Mouse (Mus musculus) left cerebral cortex, adult 8-10 months (tissue): ENCODE data around the gene Ggt7. TPM values are rescaled to one million over a fixed set of nuclear protein-coding genes. Genes with fewer than 3 reads are reported as not detected.
"Not testable (repeated sequence)": the region's sequence is repeated elsewhere in the genome, so short reads cannot be mapped to it uniquely, and the experiment has no call there.

Experiments
- DNase-seq, 2 experiments: peaks; one replicate each; pipeline ENCODE4 v3.0.0; 2022; ENCODE audit warnings: low spot score in 2 of 2
- total RNA-seq, 4 experiments: library from RNA; stranded (reverse); gene quantifications; 2 replicates each; pipeline ENCODE4 v1.2.4; 2022

Gene Ggt7
- 100 to 1,000 TPM; 104 to 117 (median 113) TPM for total RNA-seq

DNA sequence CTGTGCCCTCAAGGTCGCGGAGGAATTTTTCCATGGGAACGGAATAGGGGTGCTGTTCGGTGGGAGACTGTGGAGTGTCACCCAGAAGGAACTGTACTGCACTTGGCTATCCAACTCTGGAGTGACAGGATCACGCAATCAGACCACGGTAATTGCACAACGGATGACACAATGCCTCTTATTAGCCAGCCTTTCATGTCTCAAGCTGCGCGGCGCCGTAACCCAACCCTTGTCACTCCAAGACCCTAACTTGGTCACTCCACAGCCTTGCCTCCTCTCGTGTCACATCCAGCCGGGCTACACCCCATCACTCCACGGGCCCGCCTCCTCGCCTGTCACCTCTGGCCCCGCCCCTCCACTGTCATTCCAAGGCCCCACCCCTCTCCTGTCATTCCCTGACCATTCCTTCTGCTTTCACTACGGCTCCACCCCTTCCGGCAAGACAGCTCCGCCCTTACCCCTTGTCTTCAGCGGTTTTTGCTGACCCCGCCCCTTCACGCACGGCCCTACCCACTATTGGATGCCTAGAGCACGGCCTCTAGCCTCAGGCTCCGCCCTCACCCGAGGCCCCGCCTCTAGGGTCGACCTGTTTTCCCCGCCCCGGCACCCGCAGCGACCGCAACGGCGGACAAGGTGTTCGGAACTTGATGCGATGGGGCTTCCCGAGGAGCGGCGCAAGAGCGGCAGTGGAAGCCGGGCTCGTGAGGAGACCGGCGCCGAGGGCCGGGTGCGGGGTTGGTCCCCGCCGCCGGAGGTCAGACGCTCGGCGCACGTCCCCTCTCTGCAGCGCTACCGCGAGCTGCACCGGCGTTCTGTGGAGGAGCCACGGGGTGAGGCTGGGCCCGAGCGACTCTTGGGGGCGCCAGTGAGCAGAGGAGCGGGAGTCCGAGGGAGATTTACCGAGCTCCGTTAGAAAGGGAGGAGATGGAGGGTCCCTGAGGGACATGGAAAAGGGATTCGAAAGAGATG, at the start of gene Ggt7, which contains the start of gene Acss2:
Gene Ggt7, minus strand, starts transcription at position 783 of the 969 bp plus-strand sequence.
Gene Acss2, plus strand, starts transcription at position 494 of the 969 bp plus-strand sequence.
- DNase-seq: peak; percentile 94 to 99

DNA sequence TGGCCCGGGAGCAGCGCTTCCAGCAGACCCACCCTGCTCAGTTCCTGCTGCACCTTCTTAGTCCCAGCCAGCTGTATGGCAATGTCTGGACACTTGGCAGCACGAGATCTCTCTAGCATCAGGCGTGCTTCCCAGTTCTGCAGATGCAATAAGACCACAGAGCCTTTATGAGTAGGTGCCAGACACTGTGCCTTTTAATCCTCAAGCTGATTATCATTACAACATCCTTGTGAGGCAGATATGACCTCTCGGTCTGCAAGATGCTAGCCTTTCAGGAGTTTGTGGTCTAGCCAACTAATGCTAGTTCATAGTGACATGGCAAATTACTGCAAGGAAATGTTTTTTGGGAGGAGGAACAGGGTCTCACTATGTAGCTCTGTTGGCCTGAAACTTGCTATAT, 49.7 kb upstream of the Ggt7 start:
- DNase-seq: no peak

DNA sequence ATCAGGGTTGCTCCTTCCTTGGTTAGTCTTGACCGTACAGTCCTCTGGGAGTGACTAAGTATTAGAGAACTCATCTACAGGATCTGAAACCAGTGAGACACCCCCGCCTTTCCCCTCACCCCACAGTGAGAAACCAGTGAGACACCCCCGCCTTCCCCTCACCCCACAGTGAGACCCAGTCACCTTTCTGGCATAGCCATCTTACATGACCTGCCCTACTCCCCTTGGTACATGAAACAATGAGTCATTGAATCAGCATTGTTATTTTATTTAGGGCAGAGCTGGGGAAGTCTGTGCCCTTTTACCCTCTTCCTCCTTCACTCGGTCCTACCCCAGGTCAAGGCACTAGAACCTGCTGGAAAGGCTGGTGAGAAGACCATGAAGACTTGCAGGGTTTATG, 44.9 kb upstream of the Ggt7 start:
- no peak for DNase-seq

DNA sequence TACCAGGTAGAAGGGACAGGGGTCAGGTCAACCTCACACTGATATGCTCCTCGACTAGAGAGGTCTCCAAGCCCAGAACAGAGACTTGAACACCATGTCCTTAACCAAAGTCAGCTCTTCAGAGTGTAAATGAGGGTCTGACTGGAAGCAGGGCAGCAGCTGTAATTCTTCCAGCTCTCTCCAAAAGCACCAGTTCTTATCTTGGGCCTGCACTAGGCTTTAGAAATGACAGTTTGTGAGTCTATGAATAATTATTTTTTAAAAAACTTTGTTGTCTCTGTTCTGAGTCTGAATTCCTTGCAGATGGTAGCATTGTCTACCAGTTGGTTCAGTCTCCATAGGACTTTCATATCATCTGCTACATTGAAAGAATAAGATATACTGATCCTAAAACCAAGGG, 44.2 kb upstream of the Ggt7 start:
- DNase-seq: no peak

DNA sequence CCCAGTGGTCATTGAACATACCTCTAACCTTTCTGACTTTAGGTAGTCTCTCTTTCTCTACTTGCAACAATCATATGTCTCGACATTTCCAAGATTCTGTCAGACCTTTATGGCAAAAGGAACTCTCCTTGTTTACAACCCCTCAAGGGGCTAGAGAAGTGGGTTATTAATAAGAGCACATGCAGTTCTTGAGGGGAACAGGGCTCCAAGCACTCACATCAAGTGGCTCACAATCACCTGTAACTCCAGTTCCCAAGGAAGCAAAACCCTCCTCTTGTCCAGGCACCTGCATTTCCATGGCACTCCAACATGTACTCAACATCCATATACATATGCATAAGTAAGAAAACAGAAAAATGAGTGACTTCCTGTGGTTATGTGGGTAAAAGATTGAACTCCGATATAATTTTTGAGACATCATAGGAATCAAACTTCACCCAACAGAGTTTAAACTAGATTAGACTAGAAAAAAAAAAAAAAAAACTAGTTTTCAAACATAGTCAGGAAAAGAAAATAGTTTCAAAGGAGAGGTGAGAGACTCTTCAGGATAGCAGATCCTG, 36.5 kb upstream of the Ggt7 start:
- no peak for DNase-seq

DNA sequence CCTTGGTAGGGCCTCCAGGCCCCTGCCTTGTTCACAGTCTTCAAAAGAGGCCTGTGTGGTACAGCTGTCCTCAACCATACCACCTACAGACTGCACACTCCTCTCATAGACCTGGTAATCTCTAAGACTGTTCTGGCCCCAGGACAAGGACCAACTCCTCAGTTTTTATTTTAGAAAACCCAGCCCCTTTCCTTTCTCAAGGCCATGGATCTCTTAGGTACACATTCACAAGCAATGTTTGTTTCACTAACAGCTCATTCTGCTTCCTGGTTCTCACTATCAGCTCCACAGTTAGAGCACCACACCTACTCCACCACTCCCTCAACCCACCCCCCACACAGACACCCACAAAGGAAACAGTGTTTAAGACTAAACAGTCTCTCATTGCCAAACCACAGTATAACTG, 34.9 kb upstream of the Ggt7 start:
- DNase-seq: no peak

DNA sequence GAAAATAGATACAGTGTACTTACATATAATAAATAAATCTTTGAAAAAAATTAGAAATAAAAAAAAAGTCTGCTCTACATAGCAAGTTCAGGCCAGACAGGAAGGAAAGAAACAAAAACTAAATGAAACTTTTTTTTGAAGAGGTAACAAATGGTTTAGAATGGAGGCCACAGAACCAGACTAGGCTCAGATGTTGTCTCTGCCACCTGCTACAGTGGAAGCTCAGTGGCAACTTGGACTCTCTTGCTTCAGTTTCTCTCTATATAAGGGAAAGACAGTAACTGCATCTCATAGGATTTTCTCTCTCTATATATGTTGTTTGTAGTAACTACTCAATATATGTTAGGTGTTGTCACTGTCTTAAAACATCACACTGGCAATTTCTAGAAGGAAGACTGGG, 34.3 kb upstream of the Ggt7 start:
- no peak for DNase-seq

DNA sequence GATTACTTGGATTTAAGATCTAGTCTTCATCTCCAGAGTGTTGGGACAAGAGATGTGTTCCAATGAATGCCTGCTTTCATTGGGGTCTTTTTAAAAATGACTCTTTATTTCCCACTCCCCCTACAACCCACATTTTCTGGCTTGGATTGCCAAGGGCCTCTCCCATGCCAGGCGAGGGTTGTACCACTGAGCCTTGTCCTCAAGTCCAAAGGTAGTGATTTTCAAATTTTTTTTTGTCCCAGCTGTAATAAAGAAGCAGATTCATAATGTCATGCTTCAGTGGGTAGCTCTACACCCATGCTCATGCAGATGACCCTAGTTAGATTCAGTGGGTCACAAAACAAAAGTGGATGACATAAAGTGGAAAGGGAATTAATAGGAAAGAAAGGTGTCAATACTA, 28.9 kb upstream of the Ggt7 start:
- DNase-seq: no peak

DNA sequence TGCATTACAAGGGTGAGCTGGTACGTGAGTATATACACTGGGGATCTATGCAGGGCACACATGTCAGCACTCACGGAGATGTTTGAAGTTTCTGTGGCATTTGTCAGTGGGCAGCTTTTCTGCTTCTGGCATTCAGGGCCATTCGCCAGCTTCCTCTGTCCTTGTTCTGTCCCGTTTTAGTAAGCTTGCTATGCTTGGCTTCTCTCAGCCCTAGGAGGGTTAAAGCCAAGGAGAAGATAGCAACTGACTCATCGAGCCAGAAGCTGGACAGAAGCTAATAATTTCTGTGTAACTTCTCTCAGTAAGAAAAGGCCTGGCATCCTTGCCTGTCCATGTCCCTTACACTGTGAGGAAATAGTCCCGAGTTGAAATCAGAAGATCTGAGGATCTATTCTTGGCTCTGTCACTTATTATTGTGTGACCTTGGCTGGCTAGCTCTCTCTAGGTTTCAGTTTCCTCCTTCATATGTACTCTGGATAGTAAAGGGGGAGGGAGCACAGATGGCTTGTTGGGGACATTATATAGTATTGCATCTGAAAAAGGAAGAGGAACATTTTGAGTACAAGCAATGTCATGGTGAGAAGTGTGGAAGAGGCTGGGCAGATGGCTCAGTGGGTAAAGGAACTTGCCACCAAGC, 22.9 kb upstream of the Ggt7 start:
- DNase-seq: no peak

DNA sequence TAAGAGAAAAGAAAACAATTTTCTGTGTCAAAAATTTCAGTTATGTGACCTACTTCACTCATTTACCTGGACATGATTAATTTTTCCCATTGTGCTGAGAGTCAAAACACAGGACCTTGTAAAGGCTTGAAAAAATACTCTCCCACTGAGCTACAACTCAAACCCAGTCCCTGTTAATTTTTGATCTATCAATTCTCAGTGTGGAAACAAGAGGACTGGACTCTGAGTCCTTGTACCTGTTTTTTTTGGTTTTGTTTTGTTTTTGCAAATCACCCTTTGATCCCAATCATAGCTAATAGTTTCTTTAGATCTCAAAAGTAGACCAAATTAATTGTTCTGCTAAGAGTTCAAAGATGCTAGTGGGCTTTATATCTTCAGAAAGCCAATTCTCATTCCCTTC, 21.7 kb upstream of the Ggt7 start:
- DNase-seq: no peak

DNA sequence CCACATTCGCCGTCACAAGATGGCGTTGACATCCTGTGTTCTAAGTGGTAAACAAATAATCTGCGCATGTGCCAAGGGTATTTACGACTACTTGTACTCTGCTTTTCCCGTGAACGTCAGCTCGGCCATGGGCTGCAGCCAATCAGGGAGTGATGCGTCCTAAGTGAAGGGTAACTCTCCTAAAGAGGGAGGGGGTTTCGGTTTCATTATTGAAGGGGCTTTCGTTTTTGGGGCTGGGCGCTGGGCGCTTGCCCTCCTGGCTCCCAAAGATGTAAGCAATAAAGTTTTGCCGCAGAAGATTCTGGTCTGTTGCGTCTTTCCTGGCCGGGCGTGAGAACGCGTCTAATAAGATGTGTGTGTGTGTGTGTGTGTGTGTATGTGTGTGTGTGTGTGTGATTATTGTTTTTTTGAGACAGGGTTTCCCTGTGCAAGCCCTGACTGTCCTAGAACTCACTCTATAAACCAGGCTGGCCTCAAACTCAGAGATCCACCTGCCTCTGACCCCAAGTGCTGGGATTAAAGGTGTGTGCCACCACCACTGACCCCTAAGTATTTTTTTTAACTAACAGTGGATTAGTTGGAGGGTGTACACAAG, 20.5 kb upstream of the Ggt7 start:
- DNase-seq: not testable (repeated sequence)

DNA sequence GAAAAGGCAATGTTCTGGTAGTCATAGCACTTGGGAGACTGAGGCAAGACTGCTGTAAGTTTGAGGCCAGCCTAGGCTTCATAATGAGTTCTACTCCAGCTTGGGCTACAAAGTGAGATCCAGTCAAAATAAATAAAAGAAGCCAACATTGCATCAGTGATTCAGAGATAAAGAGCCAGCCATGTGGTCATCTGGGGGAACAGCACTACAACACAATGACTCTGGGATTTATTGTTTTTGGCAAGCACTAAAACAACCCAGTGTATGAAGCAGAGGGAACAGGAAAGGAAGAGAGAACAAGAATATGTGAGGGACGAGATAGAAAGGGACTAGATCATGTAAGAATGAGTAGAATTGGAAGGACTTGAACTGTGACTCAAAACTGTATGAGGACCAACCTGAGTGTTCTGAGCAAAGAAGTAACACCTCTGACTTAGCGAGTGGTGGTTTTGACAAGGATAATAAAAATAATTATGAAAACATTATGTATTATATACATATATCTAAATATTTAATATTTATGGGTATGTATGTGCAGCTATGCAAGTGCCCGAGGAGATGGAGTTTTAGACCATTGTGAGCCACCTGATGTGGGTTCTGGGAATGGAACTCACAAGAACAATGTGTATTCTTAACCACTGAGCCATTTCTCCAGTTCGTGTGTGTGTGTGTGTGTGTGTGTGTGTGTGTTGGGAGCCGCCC, 19.9 kb upstream of the Ggt7 start:
- no peak for DNase-seq

DNA sequence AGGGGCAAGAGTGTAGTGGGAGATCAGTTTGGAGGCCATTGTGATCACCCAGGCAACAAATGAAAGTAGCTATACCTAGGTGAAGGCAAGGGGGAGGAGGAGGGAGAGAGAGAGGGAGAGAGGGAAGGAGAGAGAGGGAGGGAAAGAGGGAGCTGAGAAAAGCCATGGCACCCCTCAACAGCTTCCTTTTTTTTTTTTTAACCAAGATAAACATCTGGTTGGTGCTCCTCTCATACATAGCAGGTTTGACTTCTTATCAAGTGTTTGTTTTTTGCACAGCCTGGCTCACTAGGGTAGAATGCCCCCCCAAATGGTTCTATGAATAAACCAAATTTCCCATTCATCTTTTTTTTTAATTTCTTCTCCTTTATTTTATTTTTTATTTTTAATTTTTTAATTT, 18.3 kb upstream of the Ggt7 start:
- DNase-seq: no peak

DNA sequence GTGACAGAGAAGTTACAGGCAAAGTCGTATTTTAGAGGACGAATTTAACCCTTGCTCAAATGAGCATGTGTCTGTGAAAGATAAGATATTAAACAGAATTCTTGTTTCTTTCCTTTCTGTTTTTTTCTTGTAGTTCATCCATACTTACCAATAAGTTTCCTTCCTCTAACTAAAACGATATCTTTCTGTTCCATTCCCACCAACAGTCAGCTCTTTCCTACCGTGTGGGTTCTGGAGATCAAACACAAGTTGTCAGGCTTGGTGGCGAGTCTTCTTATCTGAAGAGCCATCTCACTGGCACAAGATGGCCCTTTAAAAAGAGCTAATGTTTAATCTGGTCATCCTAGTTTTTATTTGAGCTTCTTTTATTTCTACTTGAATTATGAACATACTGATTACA, 9.3 kb upstream of the Ggt7 start:
- no peak for DNase-seq

DNA sequence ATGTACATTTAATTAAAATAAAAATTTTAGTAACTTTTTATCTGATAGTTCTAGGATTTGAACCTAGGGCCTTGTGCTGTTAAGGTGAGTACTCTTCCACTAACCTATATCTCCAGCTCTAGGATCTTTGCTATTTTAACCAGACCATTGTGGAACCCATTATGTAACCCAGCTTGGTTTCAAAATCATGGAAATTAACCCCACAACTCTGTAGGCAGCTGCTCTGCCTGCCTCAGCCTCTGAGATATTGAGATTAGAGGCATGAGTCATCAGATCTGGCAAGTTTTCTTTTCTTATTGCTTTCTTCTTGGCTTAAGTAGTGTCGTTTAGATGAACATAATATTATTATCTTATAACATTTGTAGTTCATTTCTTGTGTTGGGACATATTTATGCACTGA, 6.3 kb upstream of the Ggt7 start:
- DNase-seq: no peak

DNA sequence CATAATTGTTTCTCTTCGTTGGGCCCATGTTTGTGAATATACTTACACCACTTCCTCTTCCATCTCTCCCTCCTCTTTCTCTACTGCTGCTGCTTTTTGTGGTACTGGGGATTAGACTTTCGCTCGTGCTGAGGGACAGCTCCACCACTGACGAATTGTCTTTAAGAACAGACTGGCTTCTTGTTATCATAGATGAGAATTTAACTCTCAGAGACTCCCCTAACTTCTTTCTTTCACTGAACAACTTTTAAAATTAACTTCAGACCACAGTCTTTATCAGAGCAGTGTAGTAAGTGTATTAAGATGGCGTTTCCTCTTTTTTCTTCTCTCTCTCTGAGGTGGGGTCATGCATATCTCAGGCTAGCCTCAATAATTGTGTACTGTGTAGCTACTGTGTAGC, 5.7 kb upstream of the Ggt7 start:
- no peak for DNase-seq

DNA sequence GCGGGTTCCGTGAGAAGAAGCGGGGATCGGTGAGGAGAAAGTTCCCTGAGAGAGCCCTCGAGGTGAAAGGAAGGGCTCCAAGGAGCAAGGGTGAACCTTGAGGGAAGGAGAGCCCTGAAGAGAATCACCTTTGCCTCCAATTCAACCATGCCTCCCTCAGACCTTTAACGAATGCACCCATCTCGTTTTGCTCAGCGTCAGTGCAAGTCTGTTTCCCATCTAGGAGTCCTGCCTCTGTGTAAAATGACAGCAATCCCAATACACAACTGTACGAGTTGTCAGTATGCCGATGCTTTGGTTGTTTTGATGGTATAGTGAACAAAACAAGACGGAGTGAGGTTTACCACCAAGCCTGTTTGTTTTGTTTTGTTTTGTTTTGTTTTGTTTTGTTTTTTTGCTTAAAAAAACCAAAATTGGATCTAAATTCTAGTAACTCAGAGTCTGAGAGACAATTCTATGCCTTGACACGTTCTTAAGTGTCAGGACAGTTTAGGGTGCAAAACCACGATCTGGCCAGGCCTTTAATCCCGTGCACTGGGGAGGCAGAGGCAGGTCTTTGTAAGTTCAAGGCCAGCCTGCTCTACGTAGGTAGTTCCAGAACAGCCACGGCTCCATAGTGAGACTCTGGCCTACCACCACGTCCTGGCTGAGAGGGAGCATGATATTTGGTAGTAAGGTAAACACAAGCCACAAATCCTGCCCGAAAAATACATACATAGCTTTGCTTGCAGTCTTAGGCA, 664 bp upstream of the Ggt7 start:
- DNase-seq: no peak

DNA sequence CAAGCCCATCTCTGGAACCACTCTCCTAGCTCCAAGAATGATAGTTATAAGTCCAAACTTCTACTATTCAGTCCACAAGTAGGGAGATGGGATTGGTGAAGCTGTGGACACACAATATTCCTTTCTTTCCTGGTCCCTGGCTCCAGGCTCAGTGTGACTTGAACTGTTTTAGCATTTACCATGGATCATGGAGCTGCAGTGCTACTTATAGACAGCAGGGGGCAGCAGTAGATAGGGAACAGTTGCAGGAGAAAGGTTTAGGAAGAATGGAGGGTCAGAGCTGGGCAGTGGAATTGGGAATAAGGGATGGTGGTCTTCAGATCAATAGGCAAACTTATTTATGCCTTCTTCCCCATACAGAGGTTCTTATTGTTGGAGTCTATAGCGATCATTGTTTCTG, 2.1 kb downstream of the Ggt7 start:
- DNase-seq: no peak

DNA sequence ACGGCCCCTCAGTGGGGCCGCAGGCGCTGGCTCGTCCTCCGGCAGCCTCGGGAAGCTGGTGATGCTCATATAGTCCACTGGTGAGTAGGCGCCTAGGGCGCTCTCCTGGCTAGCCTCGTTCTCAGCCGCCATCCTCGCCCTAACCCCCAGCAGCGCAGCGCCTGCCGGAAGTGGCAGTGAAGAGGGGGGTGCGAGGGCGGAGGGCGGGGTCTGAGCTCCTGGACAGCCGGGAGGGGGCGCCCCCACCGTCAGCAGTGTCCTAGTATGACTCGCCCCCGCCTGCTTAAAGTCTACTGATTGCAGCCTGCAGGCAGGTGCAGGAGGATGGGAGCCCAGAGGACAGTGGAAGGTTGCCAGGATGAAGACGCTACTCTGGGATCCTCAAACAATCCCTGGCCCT, 3.4 kb downstream of the Ggt7 start:
- peak; percentile 75 to 92 for DNase-seq

DNA sequence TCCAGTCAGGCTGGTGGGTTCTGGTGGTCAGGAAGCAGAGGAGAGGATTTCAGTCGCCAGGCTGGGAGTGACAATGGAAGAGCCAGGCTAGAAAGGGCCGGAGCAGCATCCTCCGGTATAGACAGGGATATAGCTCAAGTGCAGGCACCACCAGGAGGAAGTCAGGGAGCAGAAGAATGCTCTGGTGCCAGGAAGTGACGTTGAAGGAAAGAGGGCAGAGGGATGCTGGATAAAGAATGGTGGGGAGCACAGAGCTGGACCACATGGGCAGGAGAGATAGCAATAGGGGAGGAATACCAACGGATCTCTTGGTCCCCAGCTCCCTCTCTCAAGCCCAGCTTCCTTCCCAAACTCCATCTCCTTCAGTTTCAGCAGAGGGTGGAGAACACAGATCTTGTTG, 4.5 kb downstream of the Ggt7 start:
- DNase-seq: no peak

DNA sequence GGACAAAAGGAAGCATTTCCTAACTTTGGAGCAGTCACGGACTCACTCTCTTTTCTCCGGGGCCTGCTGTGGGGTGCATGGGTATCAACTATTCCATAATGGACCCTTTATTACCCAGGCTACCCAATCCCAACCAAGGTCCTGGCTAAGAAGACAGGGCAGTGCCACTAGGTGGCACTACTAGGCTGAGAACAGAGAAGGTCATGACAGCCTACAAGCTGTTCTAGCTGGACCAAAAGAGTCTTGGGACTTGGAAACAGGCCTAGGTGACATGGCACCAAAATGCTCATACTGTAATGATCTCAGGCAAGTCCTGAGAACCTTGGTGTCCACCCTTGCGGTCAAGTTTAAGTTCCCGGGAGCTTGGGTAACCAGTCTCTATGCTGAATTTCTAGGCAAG, 5.6 kb downstream of the Ggt7 start:
- DNase-seq: no peak
